22 mouse cellular contexts compared by ENCODE assay signal in genomic region chr4:143188571-143189191, GRCm38 (mm10). TPM values are rescaled to one million over a fixed set of nuclear protein-coding genes. Genes with fewer than 3 reads are reported as not detected.
DNase-seq lines count a peak whose midpoint lies in the region; ATAC-seq and TF ChIP-seq lines count a peak whose summit lies in the region.
"Had no signal": no experiment of that assay in that cellular context is flagged by ENCODE, and none has a peak within 500 bp of the region (broad histone marks: within the 10 kb centered on the region; RNA-seq: fewer than 3 reads in every experiment).

No protein-coding gene starts in this region.

- H3K9me3 ChIP-seq in liver, embryonic 12.5 days (replicated peaks): no peaks in the 10 kb centered on the region
- no peaks in the 10 kb centered on the region for H3K9me3 ChIP-seq in midbrain, postnatal 0 days (ENCODE audit: low read length)
- no peaks in the 10 kb centered on the region for H3K9me3 ChIP-seq in intestine, embryonic 16.5 days (ENCODE audit: control insufficient read depth, low read length)
- H3K9me3 ChIP-seq: embryonic facial prominence, embryonic 12.5 days; forebrain, embryonic 13.5 days; heart, embryonic 15.5 days; hindbrain, embryonic 15.5 days; intestine, embryonic 15.5 days; limb, embryonic 15.5 days had no signal

- H3K4me3 ChIP-seq in liver, adult 2 months (ENCODE audit: insufficient read depth, low read depth, low read length): no peak overlapping the region
- no peak overlapping the region for H3K4me3 ChIP-seq in liver, embryonic 12.5 days
- no peak overlapping the region for H3K4me3 ChIP-seq in small intestine, adult 2 months (ENCODE audit: low read depth, low read length)
- no peak overlapping the region for H3K4me3 ChIP-seq in midbrain, postnatal 0 days (ENCODE audit: low read depth, low read length)
- no peak overlapping the region for H3K4me3 ChIP-seq in intestine, embryonic 16.5 days (ENCODE audit: low read length)
- H3K4me3 ChIP-seq: embryonic facial prominence, embryonic 12.5 days; erythroblast, embryonic 14.5 days; forebrain, embryonic 13.5 days; heart, adult 2 months; heart, embryonic 15.5 days; hindbrain, embryonic 15.5 days; intestine, embryonic 15.5 days; limb, embryonic 15.5 days had no signal

- peaks cover 32% of the 10 kb centered on the region for H3K4me1 ChIP-seq in liver, adult 2 months (ENCODE audit: control insufficient read depth, insufficient read depth, low read length)
- peaks cover 35% of the 10 kb centered on the region for H3K4me1 ChIP-seq in liver, embryonic 12.5 days
- H3K4me1 ChIP-seq in small intestine, adult 2 months (ENCODE audit: control insufficient read depth, insufficient read depth, insufficient read length, low read length): peaks cover 4% of the 10 kb centered on the region; the same call in 1 of the 2 replicates
- H3K4me1 ChIP-seq in midbrain, postnatal 0 days (ENCODE audit: insufficient read depth, low read length): no peaks in the 10 kb centered on the region
- peaks cover 14% of the 10 kb centered on the region for H3K4me1 ChIP-seq in intestine, embryonic 16.5 days (ENCODE audit: control insufficient read depth, insufficient read depth, low read length)
- H3K4me1 ChIP-seq: forebrain, embryonic 13.5 days; hindbrain, embryonic 15.5 days had no signal

- peak; percentile 50 for DNase-seq in liver, adult 2 months (ENCODE audit: extremely low read depth, low read depth, low spot score)
- DNase-seq in lung, postnatal 14 days: peak; percentile 6
- DNase-seq in midbrain, postnatal 0 days (ENCODE audit: low spot score): no peak
- DNase-seq in right cerebral cortex, adult 2 months (ENCODE audit: low spot score in 2 of 2): no peak
- DNase-seq: cerebellum, adult 9-11 months; gastrocnemius, postnatal 10 days; heart, adult 2 months; heart, postnatal 4 days; thymus, postnatal 14 days had no signal

- no peaks in the 10 kb centered on the region for H3K36me3 ChIP-seq in liver, adult 2 months (ENCODE audit: control insufficient read depth, insufficient read depth, low read length)
- H3K36me3 ChIP-seq in liver, embryonic 12.5 days: peaks cover 7% of the 10 kb centered on the region; the same call in 1 of the 2 replicates
- no peaks in the 10 kb centered on the region for H3K36me3 ChIP-seq in small intestine, adult 2 months (ENCODE audit: control insufficient read depth, insufficient read depth, low read length)
- no peaks in the 10 kb centered on the region for H3K36me3 ChIP-seq in midbrain, postnatal 0 days (ENCODE audit: insufficient read depth, low read length)
- H3K36me3 ChIP-seq in intestine, embryonic 16.5 days (ENCODE audit: control insufficient read depth, insufficient read depth, low read length): no peaks in the 10 kb centered on the region
- H3K36me3 ChIP-seq: hindbrain, embryonic 15.5 days; intestine, embryonic 15.5 days had no signal

- peak overlapping the region; percentile 53 for H3K9ac ChIP-seq in liver, adult 2 months (ENCODE audit: low read depth, low read length)
- no peak overlapping the region for H3K9ac ChIP-seq in liver, embryonic 12.5 days
- H3K9ac ChIP-seq in midbrain, postnatal 0 days (replicated peaks; ENCODE audit: low read length, poor library complexity, severe bottlenecking): no peak overlapping the region
- no peak overlapping the region for H3K9ac ChIP-seq in intestine, embryonic 16.5 days (ENCODE audit: low read depth, low read length)
- H3K9ac ChIP-seq: embryonic facial prominence, embryonic 12.5 days; forebrain, embryonic 13.5 days; heart, embryonic 15.5 days; hindbrain, embryonic 15.5 days; intestine, embryonic 15.5 days; limb, embryonic 15.5 days had no signal

- WGBS in liver, adult 2 months: 31% methylated on average over 5 of the region's 5 CpGs
- 50% methylated on average over 5 of the region's 5 CpGs for WGBS in liver, embryonic 12.5 days (ENCODE audit: insufficient replicate concordance)
- WGBS in small intestine, adult 2 months: 79% methylated on average over 5 of the region's 5 CpGs
- WGBS in midbrain, postnatal 0 days: 84% methylated on average over 5 of the region's 5 CpGs
- 77% methylated on average over 5 of the region's 5 CpGs for WGBS in intestine, embryonic 16.5 days

- TF ChIP-seq CTCF in liver, adult 2 months (IDR thresholded peaks at IDR 0.05; ENCODE audit: low read depth, low read length): no peak
- no peak for TF ChIP-seq CTCF in small intestine, adult 2 months (IDR thresholded peaks at IDR 0.05; ENCODE audit: extremely low read depth, insufficient read length, insufficient replicate concordance, low read depth, low read length)
- TF ChIP-seq CTCF in midbrain, postnatal 0 days (IDR thresholded peaks at IDR 0.05): no peak

- TF ChIP-seq POLR2A in liver, adult 2 months (IDR thresholded peaks at IDR 0.05; ENCODE audit: extremely low read depth, insufficient read depth, low read length): no peak
- TF ChIP-seq POLR2A in small intestine, adult 2 months (IDR thresholded peaks at IDR 0.05; ENCODE audit: low read depth, low read length): no peak

- peak overlapping the region; percentile 98 for H3K27ac ChIP-seq in liver, adult 2 months (replicated peaks; ENCODE audit: insufficient read depth, low read depth, low read length)
- H3K27ac ChIP-seq in liver, embryonic 12.5 days: no peak overlapping the region
- peak overlapping the region; percentile 37; the same call in 1 of the 2 replicates for H3K27ac ChIP-seq in small intestine, adult 2 months (ENCODE audit: insufficient read depth, low read depth, low read length)
- no peak overlapping the region for H3K27ac ChIP-seq in midbrain, postnatal 0 days (ENCODE audit: low read depth, low read length)
- no peak overlapping the region for H3K27ac ChIP-seq in intestine, embryonic 16.5 days (ENCODE audit: low read length)
- H3K27ac ChIP-seq: embryonic facial prominence, embryonic 12.5 days; forebrain, embryonic 13.5 days; heart, adult 2 months; heart, embryonic 15.5 days; hindbrain, embryonic 15.5 days; intestine, embryonic 15.5 days; kidney, postnatal 0 days; limb, embryonic 15.5 days had no signal

- no peaks in the 10 kb centered on the region for H3K27me3 ChIP-seq in liver, adult 2 months (ENCODE audit: control insufficient read depth, insufficient read depth, low read length)
- H3K27me3 ChIP-seq in liver, embryonic 12.5 days (replicated peaks): no peaks in the 10 kb centered on the region
- H3K27me3 ChIP-seq in small intestine, adult 2 months (ENCODE audit: control insufficient read depth, insufficient read depth, low read length): no peaks in the 10 kb centered on the region
- H3K27me3 ChIP-seq in midbrain, postnatal 0 days (ENCODE audit: insufficient read depth, low read length): no peaks in the 10 kb centered on the region
- no peaks in the 10 kb centered on the region for H3K27me3 ChIP-seq in intestine, embryonic 16.5 days (replicated peaks; ENCODE audit: control insufficient read depth, insufficient read depth, low read length)
- H3K27me3 ChIP-seq: embryonic facial prominence, embryonic 12.5 days; forebrain, embryonic 13.5 days; heart, embryonic 15.5 days; hindbrain, embryonic 15.5 days; intestine, embryonic 15.5 days; limb, embryonic 15.5 days had no signal

- H3K4me2 ChIP-seq in liver, embryonic 12.5 days: no peak overlapping the region
- no peak overlapping the region for H3K4me2 ChIP-seq in midbrain, postnatal 0 days (ENCODE audit: low read depth, low read length, poor library complexity, severe bottlenecking)
- no peak overlapping the region for H3K4me2 ChIP-seq in intestine, embryonic 16.5 days (ENCODE audit: low read depth, low read length)
- H3K4me2 ChIP-seq: embryonic facial prominence, embryonic 12.5 days; forebrain, embryonic 13.5 days; heart, embryonic 15.5 days; hindbrain, embryonic 15.5 days; intestine, embryonic 15.5 days; limb, embryonic 15.5 days; midbrain, embryonic 11.5 days had no signal

- no peak; the same call in 1 of the 2 replicates for ATAC-seq in liver, embryonic 12.5 days
- peak; percentile 46 for ATAC-seq in activated CD4-positive, CD25-positive, alpha-beta regulatory T cell, adult 4 months
- ATAC-seq in midbrain, postnatal 0 days (ENCODE audit: low FRiP score): no peak
- ATAC-seq in intestine, embryonic 16.5 days: no peak; the same call in 1 of the 2 replicates
- ATAC-seq: forebrain, embryonic 13.5 days; intestine, embryonic 15.5 days had no signal

- peaks cover 22% of the 10 kb centered on the region; the same call in 1 of the 2 replicates for H3K79me2 ChIP-seq in liver, adult 2 months (ENCODE audit: control insufficient read depth, insufficient read depth, low read length)

RNA-seq across cellular contexts. Expression of gene Prdm2, which starts 24.1 kb away (rescaled TPM):
- 6.9 and 8.1 TPM in 2 replicates for total RNA-seq in liver, adult 2 months (2014; rRNA removed)
- polyA plus RNA-seq in liver, adult 2 months (2012; rRNA removed): 4.9 and 7.9 TPM in 2 replicates
- 5.2 and 6.2 TPM in 2 replicates for polyA plus RNA-seq in liver, embryonic 12.5 days (2016; fragmentation: Nextera tagmentation; extraction: Ambion mirVana)
- 10 to 100 TPM; 27.6 to 31.4 TPM for polyA plus RNA-seq in activated CD4-positive, CD25-positive, alpha-beta regulatory T cell, adult 4 months (2017; shearing (Covaris generic))
- polyA plus RNA-seq in small intestine, adult 2 months (2012; rRNA removed): 5.3 and 12.3 TPM in 2 replicates
- total RNA-seq in midbrain, postnatal 0 days (2014; rRNA removed): 19.1 and 25.6 TPM in 2 replicates
- 9.7 and 10.9 TPM in 2 replicates for polyA plus RNA-seq in midbrain, postnatal 0 days (2015; fragmentation: Nextera tagmentation; extraction: Ambion mirVana)
- polyA plus RNA-seq in intestine, embryonic 16.5 days (2015; fragmentation: Nextera tagmentation; extraction: Ambion mirVana): 6.9 and 7.0 TPM in 2 replicates

Comparison
In these comparisons a context has a peak if more than half of its experiments do, and no peak if none do; other contexts are left out.
1. H3K27ac ChIP-seq: peak in liver, adult 2 months (single experiment) and small intestine, adult 2 months (single experiment); none in liver, embryonic 12.5 days (single experiment), midbrain, postnatal 0 days (single experiment) and intestine, embryonic 16.5 days (single experiment).
2. DNase-seq: peak in liver, adult 2 months (single experiment) and lung, postnatal 14 days (single experiment); none in midbrain, postnatal 0 days (single experiment) and right cerebral cortex, adult 2 months (0 of 2).